Mouse (Mus musculus): ENCODE measurements around the gene Stk26.

The Stk26 gene

DNA sequence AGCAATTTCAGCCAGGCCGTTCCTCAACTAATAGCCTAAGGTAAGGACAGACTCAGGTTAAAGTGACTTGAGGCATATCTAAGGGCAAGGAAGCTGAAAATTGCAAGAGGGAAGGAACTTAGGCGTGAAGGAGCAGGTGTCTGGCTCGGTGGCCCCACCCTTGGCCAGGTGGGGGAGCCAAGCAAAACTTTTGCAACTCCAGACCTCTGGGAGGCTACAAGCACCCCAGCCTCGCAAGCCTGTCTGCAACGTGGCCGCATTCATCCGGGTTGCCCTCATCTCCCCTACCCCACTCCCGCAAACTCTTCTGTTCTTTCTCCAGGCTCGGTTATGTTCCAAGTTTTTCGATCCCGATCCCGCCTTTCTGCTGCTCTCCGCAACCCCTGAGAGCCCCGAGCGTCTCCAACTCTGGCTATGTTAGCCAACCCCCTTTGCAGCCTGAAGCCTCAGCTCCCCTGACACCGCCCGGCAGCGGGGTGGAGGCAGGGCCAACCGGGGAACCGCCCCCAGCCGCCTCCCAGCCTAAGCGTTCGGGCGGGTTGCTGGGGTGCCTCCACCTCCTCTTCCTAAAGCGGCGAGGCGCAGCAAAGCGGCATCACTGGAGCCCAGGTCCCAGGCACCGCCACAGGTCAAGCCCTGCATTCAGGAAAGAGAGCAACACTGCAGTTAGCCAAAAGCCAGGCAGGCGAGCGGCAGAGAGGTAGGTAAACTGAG, at the start of gene Stk26:
Gene Stk26, plus strand, starts transcription at position 201 of the 714 bp plus-strand sequence.
- DNase-seq (ENCODE audit: low read depth): no peak

DNA sequence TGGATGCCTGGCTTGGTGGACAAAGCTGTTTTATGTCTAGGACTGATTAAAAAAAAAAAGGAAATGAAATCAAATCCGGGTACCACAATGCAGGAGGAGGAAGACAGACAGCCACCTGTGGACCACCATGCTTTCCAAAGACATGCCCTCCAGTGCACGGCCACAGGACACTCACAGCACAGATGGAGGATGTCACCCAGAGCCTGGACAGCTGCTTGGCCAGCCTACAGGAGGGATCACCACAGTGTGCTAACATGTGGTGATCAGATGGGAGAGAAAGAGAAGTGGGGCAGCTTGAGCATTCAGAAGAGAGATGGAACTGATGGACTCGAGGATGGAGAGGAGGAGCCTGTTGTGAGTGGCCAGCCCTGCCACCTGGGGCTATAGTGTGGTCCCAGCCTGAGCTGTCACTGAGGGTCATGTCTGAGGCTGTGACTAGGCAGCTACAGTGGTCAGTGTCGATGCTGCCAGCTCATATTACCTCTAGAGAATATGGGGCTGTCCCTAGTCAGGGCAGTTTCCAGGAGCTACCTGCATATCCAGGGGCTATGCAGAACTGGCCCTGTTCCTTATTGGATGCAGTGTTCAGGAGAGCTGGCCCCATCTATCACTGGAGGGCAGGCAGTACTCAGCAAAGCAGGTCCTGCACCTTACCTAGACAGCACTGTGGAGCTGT, 47.7 kb upstream of the Stk26 start:
- no peak for DNase-seq (ENCODE audit: low read depth)

DNA sequence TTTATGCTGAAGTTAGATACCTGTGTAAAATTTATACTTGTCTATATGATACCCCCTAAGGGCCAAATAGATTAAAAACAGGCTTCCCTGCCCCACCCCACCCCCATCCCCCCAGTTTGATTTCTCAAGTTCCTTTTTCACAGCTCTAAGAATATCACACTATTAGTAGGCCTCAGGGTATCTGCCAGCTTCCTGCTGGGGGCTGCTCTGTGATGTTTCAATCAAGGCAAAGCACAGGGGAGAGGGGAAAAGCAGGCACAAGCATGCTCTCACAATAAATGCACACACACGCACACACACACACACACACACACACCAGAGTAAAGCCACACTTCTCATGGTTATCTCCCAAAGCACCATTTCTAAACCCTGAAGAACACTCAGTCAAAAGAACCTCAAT, 43.0 kb upstream of the Stk26 start:
- DNase-seq (ENCODE audit: low read depth): no peak

DNA sequence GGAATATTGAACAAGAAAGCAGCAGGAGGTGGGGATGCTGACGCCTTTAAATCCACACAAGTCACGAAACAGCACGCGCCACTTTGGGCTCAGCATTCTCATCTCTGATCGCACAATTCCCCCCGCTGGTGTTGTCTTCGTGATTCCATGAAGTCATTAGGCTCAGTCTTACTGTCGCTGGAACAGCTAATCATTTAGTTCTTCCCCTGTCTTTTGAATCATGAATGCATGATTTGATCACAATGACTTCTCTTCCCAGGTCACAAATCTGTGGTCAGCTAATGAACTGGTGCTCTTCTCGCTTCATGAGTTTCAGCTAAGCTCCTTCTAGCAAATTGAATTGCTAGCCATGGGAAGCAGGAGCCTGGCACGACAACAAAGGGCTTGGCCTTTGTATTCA, 42.3 kb upstream of the Stk26 start:
- DNase-seq (ENCODE audit: low read depth): no peak

DNA sequence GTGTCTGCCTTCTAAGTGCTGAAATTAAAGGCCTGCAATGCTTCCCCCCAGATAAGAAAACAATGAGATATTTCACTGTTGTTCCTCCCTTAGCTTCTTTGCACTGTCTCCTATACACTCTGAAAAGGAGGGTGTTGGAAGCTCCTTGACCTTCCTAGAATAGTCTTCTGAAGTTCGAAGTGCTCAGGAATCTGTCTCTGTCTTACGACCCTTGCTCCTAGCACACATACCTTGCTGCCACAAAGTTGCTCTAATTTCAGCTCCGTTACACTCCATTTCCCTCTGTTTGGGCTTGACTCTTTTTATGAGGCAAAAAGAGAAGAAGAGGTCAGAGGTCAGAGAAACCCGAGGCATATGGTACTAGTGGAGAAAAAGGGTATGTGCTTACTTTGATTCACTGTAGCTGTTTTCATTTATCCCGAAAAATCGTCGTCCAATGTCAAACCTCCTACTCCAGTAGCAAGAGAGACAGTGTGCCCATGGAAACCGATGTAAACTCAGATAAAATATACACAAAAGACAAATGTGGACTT, 41.1 kb upstream of the Stk26 start:
- DNase-seq (ENCODE audit: low read depth): no peak

DNA sequence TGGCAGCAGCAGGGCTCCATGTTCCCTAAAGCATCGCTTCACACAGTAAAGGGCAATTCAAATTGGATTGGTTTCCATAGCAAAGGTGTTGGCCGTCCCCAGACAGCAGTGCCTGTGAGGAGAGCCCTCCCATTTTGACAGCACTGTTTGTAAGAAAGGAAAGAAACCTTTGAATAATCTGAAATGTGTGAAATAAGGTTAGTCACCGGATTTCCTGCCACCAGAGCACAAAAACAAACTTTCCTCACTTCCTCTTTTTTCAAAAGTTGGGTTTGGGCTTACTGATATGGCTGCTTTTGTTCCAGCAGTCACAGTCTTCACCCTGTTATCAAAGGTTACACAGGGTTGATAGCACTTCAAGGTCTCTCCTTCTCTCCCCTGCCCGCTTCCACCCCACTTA, 35.2 kb upstream of the Stk26 start:
- no peak for DNase-seq (ENCODE audit: low read depth)

DNA sequence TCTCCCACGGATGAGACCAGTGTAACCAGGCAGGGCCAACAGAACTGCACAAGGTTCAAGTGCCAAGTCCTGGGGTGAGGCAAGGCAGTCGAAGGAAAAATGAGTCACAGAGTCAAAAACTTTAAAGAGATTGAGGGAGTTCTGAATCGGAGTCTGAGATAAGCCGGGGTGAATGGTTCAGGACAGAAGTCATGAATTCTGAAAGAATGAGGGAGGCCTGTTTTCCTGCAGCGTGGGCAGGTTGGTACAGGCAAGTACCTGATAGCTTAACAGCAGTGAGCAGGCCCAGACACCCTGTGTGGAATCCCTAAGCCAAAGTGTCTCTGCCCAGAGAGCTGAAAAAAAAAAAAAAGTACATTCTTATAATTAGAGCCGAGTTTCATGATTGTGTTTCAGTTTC, 17.0 kb upstream of the Stk26 start:
- no peak for DNase-seq (ENCODE audit: low read depth)

DNA sequence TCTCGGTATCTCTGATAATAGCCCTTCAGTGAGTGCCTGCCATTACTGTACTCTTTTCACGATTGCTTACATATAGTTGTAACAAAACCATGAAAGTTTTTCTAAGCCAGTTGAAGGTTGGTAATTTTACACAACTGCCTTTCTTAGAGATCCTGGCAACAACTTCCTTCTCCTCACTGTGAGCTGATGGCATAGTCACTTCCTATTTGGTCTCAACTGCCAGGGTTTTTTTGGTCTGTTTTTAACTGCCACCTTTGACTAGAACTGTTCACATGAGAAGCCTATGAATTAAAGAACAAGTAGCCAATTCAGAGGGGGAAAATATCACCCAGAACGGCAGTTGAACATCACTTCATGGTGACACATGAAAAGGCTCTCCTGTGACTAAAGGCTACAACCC, 5.3 kb upstream of the Stk26 start:
- no peak for DNase-seq (ENCODE audit: low read depth)

DNA sequence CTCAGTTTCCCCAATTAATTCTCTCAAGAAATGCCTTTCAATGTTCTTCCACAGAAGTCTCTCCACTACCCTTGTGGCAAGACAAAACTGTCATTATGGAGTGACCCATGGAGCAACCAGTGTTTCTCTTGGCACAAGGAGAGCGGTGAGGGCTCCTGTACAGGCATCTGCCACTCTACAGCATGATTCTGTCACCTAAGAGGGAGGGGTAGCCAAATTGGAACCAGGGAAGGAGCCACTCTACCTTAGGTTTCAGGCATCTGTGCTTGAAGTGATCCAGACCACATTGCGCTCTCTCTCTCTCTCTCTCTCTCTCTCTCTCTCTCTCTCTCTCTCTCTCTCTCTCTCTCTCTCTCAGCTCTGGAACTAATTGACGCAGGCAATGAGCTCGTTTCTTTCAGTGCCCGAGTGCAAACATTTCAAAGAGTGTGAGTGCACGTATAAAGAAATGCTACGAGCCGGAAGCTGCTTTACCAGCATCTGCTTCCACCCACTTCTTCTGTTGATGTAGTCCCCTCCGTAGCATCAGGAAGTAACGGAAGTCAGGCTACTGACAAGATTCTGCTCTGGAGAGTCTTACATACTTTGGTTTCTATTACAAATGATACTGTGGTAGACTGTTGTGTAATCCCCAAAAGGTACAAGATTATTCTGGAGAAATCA, 4.7 kb upstream of the Stk26 start:
- no peak for DNase-seq (ENCODE audit: low read depth)

DNA sequence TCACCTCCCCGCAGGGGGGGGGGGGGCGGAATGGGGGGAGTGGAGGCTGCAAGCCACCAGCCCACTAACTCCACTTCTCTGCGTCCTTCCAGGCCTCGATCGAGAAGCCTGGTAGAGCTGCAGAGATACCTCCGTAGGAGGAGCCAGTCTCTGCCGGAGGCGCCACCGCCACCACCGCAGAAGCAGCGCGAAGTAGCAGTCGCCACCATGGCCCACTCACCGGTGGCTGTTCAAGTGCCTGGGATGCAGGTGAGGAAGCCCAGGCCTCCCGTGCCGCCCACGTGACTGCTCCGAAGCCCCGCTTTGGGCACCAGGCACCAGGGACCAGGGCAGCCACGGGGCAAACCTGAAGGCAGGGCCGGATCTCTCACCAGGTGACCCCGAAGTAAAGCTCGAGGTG, 740 bp downstream of the Stk26 start:
- no peak for DNase-seq (ENCODE audit: low read depth)

DNA sequence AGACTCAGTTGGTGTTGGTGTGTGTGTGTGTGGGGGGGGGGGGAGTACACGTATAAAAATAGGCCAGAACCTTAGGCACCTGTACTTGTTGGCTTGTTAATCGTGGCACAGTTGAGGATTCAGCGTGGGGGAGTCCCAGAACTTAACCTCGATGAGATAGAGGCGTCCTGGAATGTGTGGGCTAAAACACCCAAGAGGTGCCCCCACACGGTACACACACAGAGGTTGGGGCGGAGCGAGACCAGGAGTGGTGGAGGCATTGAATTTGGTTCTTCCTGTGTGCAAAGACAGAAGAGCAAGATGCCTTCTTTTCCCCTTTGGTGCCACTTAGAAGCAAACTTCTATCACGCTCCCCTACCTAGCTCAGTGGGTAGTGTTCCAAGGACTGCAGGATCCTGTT, 1.2 kb downstream of the Stk26 start:
- no peak for DNase-seq (ENCODE audit: low read depth)

DNA sequence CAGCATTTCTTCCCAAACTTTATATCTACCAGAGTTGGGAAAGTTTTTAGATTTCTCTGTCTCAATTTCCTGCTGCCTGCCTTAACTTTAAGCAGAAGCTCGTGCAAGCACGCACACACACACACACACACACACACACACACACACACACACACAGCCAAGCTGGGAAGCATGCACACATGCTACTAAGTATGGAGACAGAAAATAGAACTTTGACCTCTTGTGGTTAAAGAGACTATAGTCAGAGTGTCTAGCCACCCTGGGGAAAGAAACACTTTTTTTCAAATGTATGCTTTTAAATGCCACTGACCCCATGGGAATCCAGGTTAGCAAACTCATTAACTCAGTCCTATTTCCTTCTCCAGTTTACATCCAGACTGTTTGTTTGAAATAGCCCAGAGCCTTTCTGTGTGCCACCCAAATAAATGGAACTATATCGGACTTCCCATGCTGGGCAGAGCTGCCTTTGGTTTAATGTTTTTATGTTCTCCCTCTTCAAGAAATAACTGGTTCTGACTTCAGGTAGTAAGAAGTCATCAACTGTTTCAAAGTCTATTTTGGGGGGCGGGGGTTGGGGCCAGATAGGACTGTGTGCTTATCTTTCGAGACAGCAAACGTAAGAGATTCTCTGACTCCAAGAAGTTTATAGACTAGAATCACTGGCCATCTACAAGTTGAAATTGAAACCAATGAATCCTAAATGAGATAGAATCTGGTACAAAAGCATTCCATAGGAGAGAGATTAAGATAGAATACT, 9.8 kb downstream of the Stk26 start:
- DNase-seq (ENCODE audit: low read depth): no peak

DNA sequence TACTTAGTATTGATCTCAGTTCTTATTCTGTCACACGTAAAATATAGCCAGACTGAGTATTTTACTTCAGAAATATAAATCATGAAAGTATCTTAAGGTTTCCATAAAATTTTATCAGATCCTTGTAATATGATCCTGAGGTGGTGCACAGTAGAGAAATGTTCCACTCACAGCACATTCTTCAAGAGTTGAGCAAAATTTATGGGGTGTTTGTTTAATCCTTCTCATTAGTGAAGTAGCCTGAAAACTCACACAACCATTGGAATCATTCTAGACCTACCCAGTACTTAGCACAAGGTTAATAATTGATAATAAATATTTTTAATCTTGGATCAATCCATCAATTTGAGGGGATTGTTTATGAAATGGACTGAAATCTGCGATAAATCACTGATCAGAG, 22.9 kb downstream of the Stk26 start:
- no peak for DNase-seq (ENCODE audit: low read depth)

DNA sequence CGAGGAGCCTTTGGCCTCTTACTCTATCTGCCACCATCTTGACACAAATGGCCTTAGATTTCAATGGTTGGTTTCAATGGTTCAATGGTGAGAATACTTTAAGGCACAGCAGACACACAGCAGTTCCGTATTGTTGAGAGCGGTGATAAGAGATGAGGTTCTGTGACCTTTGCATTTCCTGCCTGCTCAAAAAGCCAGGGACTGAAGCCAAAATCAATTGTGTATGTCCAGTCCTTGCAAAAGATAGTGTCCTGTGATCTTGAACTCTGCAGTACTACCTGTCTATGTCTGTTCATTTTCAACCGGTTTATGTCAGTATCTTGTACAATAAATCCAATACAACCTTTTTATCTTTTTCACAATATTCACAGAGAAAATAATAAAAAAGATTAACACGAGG, 23.9 kb downstream of the Stk26 start:
- DNase-seq (ENCODE audit: low read depth): no peak

DNA sequence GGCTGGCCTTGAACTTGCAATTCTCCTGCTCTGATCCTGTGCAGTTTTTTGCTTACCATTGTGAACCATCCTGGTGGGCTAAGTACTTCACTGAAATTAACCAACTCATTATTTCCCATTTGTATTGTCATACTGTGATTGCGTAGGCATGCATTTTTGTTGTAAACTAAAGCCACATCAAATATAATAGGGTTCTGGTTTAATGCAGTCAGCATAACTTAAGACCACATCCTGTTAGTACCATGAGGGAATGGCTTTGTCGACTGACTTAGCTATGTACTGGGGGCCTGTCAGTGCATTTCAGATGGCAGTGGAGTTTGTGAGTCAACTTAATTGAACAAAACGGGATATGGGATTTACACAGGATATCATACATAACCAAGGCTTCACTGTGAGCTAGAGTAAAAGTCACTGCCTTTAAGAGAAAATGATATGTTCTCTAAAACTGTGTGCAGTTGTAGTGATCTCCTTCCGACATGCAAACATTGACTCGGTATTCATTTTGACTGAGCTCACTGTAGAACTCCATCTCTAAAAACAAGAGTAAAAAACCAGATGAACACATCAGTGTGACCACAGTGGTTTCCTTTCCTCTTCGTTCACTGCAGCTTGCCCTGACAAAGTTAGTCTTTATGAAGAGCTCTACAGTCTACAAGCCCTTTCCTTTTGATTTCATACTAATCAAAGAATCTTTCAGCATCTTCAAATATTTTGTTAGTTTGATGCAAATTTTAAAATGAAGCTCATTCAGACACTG, 33.6 kb downstream of the Stk26 start:
- no peak for DNase-seq (ENCODE audit: low read depth)

DNA sequence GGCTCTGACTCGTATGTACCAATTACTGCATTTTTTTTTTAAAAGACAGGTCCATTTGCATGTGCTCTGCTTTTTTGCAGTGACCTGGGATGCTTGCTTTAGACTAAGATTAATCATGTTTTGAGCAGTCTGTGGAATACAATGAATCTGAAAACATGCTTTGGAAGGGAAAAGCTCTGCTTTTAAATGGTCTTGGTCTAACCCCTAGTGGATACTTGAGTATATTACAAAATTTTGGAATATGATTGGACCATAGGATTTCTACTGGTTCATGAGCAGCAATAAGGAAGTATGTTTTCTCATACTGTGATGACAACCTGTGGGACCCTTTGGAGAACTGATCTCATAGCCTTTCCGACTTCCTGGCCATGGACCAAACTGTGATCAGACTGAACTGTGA, 47.2 kb downstream of the Stk26 start:
- no peak for DNase-seq (ENCODE audit: low read depth)

DNA sequence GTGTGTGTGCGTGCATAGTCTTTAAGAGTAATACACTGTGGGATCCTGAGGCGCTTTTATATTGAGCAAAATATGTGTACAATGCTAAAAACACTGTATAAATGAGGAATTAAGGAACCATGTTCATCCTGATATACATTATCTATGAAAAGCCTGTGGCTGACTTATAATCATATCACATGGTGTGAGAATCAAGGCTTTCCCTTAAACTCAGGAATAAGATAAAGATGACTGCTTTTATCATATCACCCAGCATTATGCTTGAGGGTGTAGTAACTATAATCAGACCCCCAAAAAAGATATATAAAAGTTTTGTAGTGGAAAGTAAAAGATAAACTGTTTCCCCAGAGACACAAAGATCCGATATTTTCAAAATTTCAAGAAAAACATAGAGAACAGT, 62.6 kb downstream of the Stk26 start:
- DNase-seq (ENCODE audit: low read depth): no peak

DNA sequence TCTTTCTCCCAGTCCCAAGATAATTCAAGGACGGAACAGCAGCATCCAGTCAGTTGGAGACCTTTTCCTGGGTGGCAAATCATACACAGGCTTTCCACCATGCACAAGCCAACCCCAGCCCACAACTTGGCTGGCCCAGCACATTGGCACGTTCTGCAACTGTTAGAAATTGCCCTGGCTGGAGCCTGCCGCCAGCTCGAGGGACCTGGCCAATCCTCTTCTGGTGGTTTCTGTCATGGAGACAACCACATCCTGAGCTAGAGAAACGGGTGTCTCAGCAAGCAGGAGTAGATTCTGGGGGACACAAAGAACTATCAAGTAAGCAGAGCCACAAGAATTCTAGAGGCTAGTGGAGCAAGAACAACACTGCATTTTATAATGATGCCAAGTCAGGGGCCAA, 69.1 kb downstream of the Stk26 start:
- DNase-seq (ENCODE audit: low read depth): no peak

DNA sequence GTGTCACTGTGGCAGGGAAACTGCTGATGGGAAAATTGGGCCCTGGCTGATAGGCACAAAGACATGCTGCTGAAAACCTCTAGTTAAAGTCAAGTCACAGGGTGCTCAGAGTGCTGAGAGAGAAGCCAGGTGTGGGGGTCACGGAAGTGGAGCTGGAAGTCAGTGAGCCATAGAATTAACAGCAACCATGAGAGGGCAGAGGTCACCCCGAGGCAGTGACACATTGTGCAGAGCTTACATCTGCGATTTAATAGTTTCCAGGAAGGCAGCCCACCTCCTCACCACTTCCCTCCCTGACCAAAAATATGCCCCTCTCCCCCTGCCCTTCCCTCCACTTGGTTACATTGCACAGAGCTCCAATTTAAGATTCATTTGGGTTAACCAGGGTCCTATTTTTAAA, 76.5 kb downstream of the Stk26 start:
- DNase-seq (ENCODE audit: low read depth): no peak

DNA sequence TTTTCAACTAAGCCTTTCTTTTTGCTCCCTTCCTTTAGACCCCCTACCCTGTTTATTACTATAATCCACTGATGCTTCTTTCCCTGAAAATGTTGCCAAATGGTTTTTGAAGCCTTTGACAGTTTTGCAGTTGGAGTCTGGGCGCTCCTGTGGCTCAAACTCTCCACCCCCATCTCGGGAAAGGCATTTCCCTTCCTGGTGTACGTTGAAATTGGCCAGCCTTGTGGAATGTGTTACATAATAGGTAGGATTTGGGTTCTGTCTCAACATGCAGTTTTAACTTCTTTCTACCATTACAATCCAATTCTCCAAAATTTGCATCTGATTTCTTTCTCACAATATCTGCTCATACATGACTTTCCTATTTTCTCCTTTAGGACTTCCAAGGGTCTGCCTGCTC, 77.9 kb downstream of the Stk26 start:
- no peak for DNase-seq (ENCODE audit: low read depth)

DNA sequence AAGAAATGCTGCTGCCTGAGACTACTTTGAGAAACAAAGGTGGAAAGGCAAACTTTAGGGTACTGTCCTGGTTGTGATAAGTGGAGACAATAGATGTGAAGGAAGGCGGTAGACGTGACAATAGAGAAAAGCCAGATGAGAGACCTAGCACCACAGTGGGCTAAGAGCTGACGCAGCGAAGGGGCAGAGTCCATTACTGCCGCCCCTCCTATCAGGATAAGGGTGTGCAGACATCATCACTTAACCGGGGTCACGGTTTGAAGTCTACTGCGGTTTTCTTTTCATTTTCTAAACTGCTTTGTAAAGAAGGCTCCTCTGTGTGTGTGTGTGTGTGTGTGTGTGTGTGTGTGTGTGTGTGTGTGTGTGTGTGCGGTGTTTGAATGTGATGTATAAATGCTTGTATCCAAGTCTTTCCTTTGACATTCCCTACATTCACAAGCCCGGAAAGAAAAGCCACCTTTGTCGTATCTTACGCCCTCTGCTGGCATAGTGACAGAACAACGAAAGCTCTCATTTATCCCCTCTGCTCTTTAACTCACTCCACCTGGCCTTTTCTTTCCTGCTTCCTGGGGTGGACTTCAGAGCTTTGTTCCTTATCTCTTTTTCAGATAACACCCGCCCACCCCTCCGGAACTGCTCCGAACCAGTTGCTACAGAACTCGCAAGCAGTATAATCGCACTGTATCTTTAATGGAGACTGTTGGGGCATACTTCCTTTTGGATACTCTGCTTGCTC, 84.0 kb downstream of the Stk26 start:
- DNase-seq (ENCODE audit: low read depth): peak; percentile 3
